Mouse (Mus musculus) forebrain, embryonic 11.5 days (tissue): ENCODE results near the gene Amph. TPM values are rescaled to one million over a fixed set of nuclear protein-coding genes. Genes with fewer than 3 reads are reported as not detected.
"Not testable (repeated sequence)": the region's sequence is repeated elsewhere in the genome, so short reads cannot be mapped to it uniquely, and the experiment has no call there.

Source experiments
- ATAC-seq: fragments of 200-750 bp; cut with Nextera tagmentation; replicated peaks from 2 replicates; pipeline ENCODE4 v1.8.0; 2017; ENCODE audit warnings: moderate TSS enrichment; ENCODE audit not compliant: low FRiP score
- DNase-seq: peaks from one replicate; pipeline ENCODE4 v3.0.0-alpha.2; 2017; ENCODE audit warnings: low spot score
- H3K27ac ChIP-seq: fragments of 300-500 bp; sonication (generic); 2 replicates; pipeline ENCODE4 v1.5.1; 2014; ENCODE audit warnings: low read depth, low read length
- H3K27me3 ChIP-seq: fragments of 300-500 bp; sonication (generic); 2 replicates; pipeline ENCODE4 v1.6.1; 2014; ENCODE audit warnings: mild to moderate bottlenecking, low read length, mixed read lengths; ENCODE audit not compliant: control insufficient read depth, insufficient read depth
- H3K36me3 ChIP-seq: fragments of 300-500 bp; sonication (generic); 2 replicates; pipeline ENCODE4 v1.6.1; 2014; ENCODE audit warnings: mild to moderate bottlenecking, low read length, moderate library complexity, mixed read lengths; ENCODE audit not compliant: control insufficient read depth, insufficient read depth
- H3K4me1 ChIP-seq: fragments of 300-500 bp; sonication (generic); replicated peaks from 2 replicates; pipeline ENCODE4 v1.6.1; 2014; ENCODE audit warnings: low read length, mixed read lengths; ENCODE audit not compliant: control insufficient read depth, insufficient read depth
- H3K4me2 ChIP-seq: fragments of 300-500 bp; sonication (generic); 2 replicates; pipeline ENCODE4 v1.6.1; 2014; ENCODE audit warnings: low read depth, mild to moderate bottlenecking, low read length, moderate library complexity, mixed read lengths; ENCODE audit not compliant: severe bottlenecking
- H3K4me3 ChIP-seq: fragments of 300-500 bp; sonication (generic); 2 replicates; pipeline ENCODE4 v1.5.1; 2014; ENCODE audit warnings: low read depth, low read length
- H3K9ac ChIP-seq: fragments of 300-500 bp; sonication (generic); 2 replicates; pipeline ENCODE4 v1.6.1; 2014; ENCODE audit warnings: low read length
- H3K9me3 ChIP-seq: fragments of 300-500 bp; sonication (generic); 2 replicates; pipeline ENCODE4 v1.6.1; 2016; ENCODE audit warnings: low read length, mixed read lengths; ENCODE audit not compliant: control insufficient read depth
- WGBS: fragments of 180-500 bp; shearing (Covaris S2); extraction: QIAGEN DNeasy Blood & Tissue Kit; methylation state at CpG from one replicate; pipeline ENCODE4 v1.1.7; 2014; 5-methylcytosine and 5-hydroxymethylcytosine counted together
- polyA plus RNA-seq: library from polyadenylated mRNA; unstranded; fragments of >200 nt; fragmentation: Nextera tagmentation; extraction: Ambion mirVana; gene quantifications from 2 replicates; pipeline ENCODE4 v1.2.1, GENCODE M21; 2014

The Amph gene
- polyA plus RNA-seq, 1 experiment from 2014 or later = 6.8 TPM

DNA sequence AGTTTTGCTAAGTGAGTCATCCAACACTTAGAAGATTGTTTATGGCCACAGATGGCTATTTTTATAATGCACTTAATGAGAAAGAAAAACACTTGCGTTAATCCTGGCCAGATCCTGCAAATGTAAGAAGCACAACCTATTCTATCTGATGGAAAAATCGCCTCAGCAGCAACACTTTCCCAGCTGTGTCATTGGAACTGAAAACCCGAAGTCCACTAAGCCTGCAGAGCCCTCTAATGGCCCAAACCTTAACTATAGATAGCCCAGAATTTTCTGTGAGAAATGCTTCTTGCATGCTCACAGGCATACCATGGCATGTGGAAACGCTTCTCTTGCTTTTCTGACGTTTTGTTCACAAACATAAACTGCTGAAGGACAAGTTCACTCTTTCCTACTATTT lies 158.4 kb downstream of the Amph start:
- ATAC-seq = no peak
- no peaks in the 10 kb centered on the region for H3K27me3 ChIP-seq
- WGBS = 73% methylated on average over 5 of the region's 5 CpGs
- no peak for DNase-seq
- H3K4me2 ChIP-seq = no peak overlapping the region
- H3K9ac ChIP-seq = no peak overlapping the region
- H3K4me3 ChIP-seq = no peak overlapping the region
- H3K36me3 ChIP-seq = no peaks in the 10 kb centered on the region
- no peaks in the 10 kb centered on the region for H3K4me1 ChIP-seq
- H3K9me3 ChIP-seq = no peaks in the 10 kb centered on the region
- no peak overlapping the region for H3K27ac ChIP-seq

- DNase-seq (no peak), ATAC-seq (no peak)
- 70% methylated on average over 3 of the region's 3 CpGs for whole genome bisulfite sequencing
- H3K9me3 ChIP-seq = no peaks in the 10 kb centered on the region
- H3K4me1 ChIP-seq = no peaks in the 10 kb centered on the region
- H3K9ac ChIP-seq = no peak overlapping the region
- no peak overlapping the region for H3K4me3 ChIP-seq
- H3K36me3 ChIP-seq = no peaks in the 10 kb centered on the region
- H3K4me2 ChIP-seq = no peak overlapping the region
- no peaks in the 10 kb centered on the region for H3K27me3 ChIP-seq
- no peak overlapping the region for H3K27ac ChIP-seq
Observed at GRCm38 (mm10) chr13:19109331-19109730, 161.3 kb downstream of the Amph start.

GRCm38 (mm10) chr13:19113034-19113922 lies 165.3 kb downstream of the Amph start:
- no peaks in the 10 kb centered on the region for H3K9me3 ChIP-seq
- DNase-seq (no peak), ATAC-seq (no peak)
- H3K9ac ChIP-seq = no peak overlapping the region
- 93% methylated on average over 14 of the region's 14 CpGs for WGBS
- no peak overlapping the region for H3K4me2 ChIP-seq
- H3K4me1 ChIP-seq = no peaks in the 10 kb centered on the region
- no peaks in the 10 kb centered on the region for H3K36me3 ChIP-seq
- H3K4me3 ChIP-seq = no peak overlapping the region
- no peaks in the 10 kb centered on the region for H3K27me3 ChIP-seq
- H3K27ac ChIP-seq = no peak overlapping the region

DNA sequence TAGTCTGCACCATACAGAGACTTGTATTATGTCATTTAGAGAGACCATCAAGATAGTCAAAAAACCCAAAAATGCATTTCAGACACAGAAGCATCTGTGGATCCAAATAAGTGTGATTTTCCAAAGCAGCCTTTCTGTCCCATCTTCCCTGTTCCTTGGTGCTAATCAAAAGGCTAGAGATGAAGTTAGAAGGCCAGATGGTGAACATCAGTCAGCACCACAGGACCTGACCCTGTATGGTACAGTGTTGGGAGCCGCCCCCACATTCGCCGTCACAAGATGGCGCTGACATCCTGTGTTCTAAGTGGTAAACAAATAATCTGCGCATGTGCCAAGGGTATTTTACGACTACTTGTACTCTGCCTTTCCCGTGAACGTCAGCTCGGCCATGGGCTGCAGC lies 166.8 kb downstream of the Amph start:
- not testable (repeated sequence) for H3K9me3 ChIP-seq, H3K4me2 ChIP-seq, H3K36me3 ChIP-seq, DNase-seq, H3K27ac ChIP-seq, ATAC-seq, H3K27me3 ChIP-seq, H3K9ac ChIP-seq, H3K4me1 ChIP-seq, H3K4me3 ChIP-seq
- WGBS = over 99% methylated on average over 5 of the region's 9 CpGs

DNA sequence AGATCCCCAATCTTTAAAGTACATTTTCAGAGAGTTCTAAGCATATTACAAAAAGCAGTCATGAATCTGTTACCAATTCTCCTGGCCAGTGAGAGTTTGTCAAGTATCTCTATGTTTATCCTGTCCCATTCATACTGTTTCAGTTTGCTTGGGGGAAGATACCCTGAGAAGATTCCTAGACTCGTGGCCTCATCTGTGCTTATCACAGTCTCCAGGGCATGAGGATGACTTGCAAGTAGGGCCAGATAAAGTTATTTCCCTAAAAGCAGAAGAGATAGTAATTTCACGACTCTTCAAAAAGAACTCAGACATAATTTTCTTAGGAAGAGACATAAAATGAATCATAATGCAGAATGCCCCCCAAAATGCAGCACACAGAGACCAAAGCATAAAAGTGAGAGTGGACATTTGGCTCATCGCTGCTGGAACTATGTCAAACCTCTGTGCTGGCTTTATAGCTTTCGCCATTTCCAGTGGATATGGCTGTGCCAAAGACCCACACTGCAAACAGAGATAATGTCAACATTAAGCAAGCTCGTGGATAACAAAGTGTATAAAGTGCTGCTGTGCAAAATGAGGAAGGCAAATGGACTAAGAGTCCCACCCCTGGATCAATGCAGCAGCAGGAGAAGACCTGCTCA lies 179.0 kb downstream of the Amph start:
- Histone ChIP-seq H3K4me1 (no peaks in the 10 kb centered on the region), H3K27ac (no peak overlapping the region)
- WGBS = 84% methylated on average over 5 of the region's 5 CpGs

GRCm38 (mm10) chr13:19133833-19134232 lies 185.8 kb downstream of the Amph start:
- 54% methylated on average over 4 of the region's 4 CpGs for WGBS
- peak; percentile 27; the same call in 1 of the 2 replicates for ATAC-seq

More for the DNA sequence above, 179.0 kb downstream of the Amph start:
- Histone ChIP-seq H3K4me3 (no peak overlapping the region), H3K36me3 (no peaks in the 10 kb centered on the region), H3K9me3 (no peaks in the 10 kb centered on the region), H3K9ac (no peak overlapping the region), H3K4me2 (no peak overlapping the region), H3K27me3 (no peaks in the 10 kb centered on the region)
- no peak for DNase-seq
- ATAC-seq = no peak

GRCm38 (mm10) chr13:19137212-19137611 lies 189.2 kb downstream of the Amph start:
- DNase-seq (no peak), ATAC-seq (no peak)
- no peaks in the 10 kb centered on the region for H3K27me3 ChIP-seq
- H3K36me3 ChIP-seq = no peaks in the 10 kb centered on the region
- no peak overlapping the region for H3K4me3 ChIP-seq
- H3K27ac ChIP-seq = no peak overlapping the region
- WGBS = 71% methylated on average over 7 of the region's 7 CpGs
- H3K9me3 ChIP-seq = no peaks in the 10 kb centered on the region
- H3K4me2 ChIP-seq = no peak overlapping the region
- H3K9ac ChIP-seq = no peak overlapping the region
- no peaks in the 10 kb centered on the region for H3K4me1 ChIP-seq

More at GRCm38 (mm10) chr13:19133833-19134232, 185.8 kb downstream of the Amph start:
- H3K4me3 ChIP-seq = no peak overlapping the region
- no peaks in the 10 kb centered on the region for H3K9me3 ChIP-seq
- no peak overlapping the region for H3K27ac ChIP-seq
- no peak for DNase-seq
- H3K36me3 ChIP-seq = no peaks in the 10 kb centered on the region
- no peak overlapping the region for H3K4me2 ChIP-seq
- H3K27me3 ChIP-seq = no peaks in the 10 kb centered on the region
- H3K9ac ChIP-seq = no peak overlapping the region
- H3K4me1 ChIP-seq = no peaks in the 10 kb centered on the region

- Histone ChIP-seq H3K9me3 (no peaks in the 10 kb centered on the region), H3K27ac (no peak overlapping the region), H3K4me2 (no peak overlapping the region), H3K9ac (no peak overlapping the region), H3K27me3 (no peaks in the 10 kb centered on the region), H3K4me3 (no peak overlapping the region), H3K4me1 (no peaks in the 10 kb centered on the region), H3K36me3 (no peaks in the 10 kb centered on the region)
- ATAC-seq = 0 out of 2 replicates have a peak, but pooled peaks have one; percentile 24
- 42% methylated on average over 5 of the region's 5 CpGs for WGBS
- no peak for DNase-seq
Observed at GRCm38 (mm10) chr13:19137932-19138331, 189.9 kb downstream of the Amph start.
